Mouse (Mus musculus) small intestine, adult 2 months (tissue): ENCODE measurements around the gene Btn2a2. TPM values are rescaled to one million over a fixed set of nuclear protein-coding genes. Genes with fewer than 3 reads are reported as not detected.

ENCODE experiments used
- H3K27ac ChIP-seq: fragments of 200-500 bp; 2 replicates; pipeline ENCODE4 v1.5.1; 2012; ENCODE audit warnings: low read depth, low read length, control low read depth, inconsistent platforms; ENCODE audit not compliant: insufficient read depth
- H3K27me3 ChIP-seq: fragments of 200-500 bp; 2 replicates; pipeline ENCODE4 v1.6.1; 2012; ENCODE audit warnings: mild to moderate bottlenecking, moderate library complexity, low read length, inconsistent platforms; ENCODE audit not compliant: control insufficient read depth, insufficient read depth
- H3K36me3 ChIP-seq: fragments of 200-500 bp; 2 replicates; pipeline ENCODE4 v1.6.1; 2012; ENCODE audit warnings: mild to moderate bottlenecking, low read length, control low read depth, inconsistent platforms; ENCODE audit not compliant: control insufficient read depth, insufficient read depth
- H3K4me1 ChIP-seq: fragments of 200-500 bp; 2 replicates; pipeline ENCODE4 v1.6.1; 2012; ENCODE audit warnings: low read length, inconsistent platforms, mixed read lengths; ENCODE audit not compliant: control insufficient read depth, insufficient read depth, insufficient read length
- H3K4me3 ChIP-seq: fragments of 200-500 bp; 2 replicates; pipeline ENCODE4 v1.5.1; 2012; ENCODE audit warnings: low read depth, mild to moderate bottlenecking, control low read depth, inconsistent platforms, low read length, moderate library complexity
- CTCF ChIP-seq: fragments of 200-500 bp; IDR thresholded peaks from 2 replicates; pipeline ENCODE4 v1.5.1; 2012; ENCODE audit warnings: low read depth, mild to moderate bottlenecking, control low read depth, inconsistent platforms, low read length, moderate library complexity, mixed read lengths; ENCODE audit not compliant: insufficient replicate concordance, insufficient read length; ENCODE audit errors: extremely low read depth
- POLR2A ChIP-seq: fragments of 200-500 bp; IDR thresholded peaks from 2 replicates; pipeline ENCODE4 v1.6.1; 2012; ENCODE audit warnings: low read depth, mild to moderate bottlenecking, control low read depth, inconsistent platforms, low read length, moderate library complexity
- WGBS: fragments of 180-500 bp; shearing (Covaris S2); methylation state at CpG from one replicate; pipeline ENCODE4 v1.1.7; 2018; 5-methylcytosine and 5-hydroxymethylcytosine counted together
- polyA plus RNA-seq: library from polyadenylated mRNA; depleted of rRNA; stranded (reverse); fragments of >200 nt; gene quantifications from 2 replicates; pipeline ENCODE4 v1.2.3, GENCODE M21; 2012; rRNA removed

The Btn2a2 gene
- polyA plus RNA-seq, 1 experiment: not detected

DNA sequence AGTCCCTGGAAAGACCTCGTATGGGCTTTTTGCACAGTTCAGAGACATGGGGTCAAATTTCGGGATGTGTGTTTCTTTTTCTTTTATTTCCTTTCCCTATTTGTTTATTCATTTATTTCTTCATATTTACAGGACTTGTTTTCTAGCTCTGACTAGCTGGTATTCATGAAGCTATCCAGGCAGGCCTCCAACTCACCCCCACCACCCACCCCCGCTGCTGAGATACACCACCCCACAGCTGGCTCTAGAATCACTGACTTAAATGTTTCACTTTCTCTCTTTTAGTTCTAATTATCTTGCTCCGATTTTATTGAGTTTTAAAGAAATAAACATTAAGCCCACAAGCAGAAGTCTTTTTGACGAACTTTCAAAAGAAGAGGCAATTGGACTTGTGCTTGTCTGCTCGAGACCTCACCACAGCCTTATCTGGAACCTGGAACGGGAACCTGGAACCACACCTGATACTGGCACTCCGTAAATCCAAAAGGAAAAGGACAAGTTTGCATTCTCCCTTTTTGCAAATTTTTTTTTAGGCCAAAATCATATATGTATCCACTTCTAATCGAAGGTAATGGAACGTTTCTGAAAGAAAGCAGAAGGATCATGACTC, 58.8 kb downstream of the Btn2a2 start:
- Histone ChIP-seq H3K27ac (no peak overlapping the region; the same call in 1 of the 2 replicates), H3K4me3 (peak overlapping the region; percentile 24; the same call in 1 of the 2 replicates)

DNA sequence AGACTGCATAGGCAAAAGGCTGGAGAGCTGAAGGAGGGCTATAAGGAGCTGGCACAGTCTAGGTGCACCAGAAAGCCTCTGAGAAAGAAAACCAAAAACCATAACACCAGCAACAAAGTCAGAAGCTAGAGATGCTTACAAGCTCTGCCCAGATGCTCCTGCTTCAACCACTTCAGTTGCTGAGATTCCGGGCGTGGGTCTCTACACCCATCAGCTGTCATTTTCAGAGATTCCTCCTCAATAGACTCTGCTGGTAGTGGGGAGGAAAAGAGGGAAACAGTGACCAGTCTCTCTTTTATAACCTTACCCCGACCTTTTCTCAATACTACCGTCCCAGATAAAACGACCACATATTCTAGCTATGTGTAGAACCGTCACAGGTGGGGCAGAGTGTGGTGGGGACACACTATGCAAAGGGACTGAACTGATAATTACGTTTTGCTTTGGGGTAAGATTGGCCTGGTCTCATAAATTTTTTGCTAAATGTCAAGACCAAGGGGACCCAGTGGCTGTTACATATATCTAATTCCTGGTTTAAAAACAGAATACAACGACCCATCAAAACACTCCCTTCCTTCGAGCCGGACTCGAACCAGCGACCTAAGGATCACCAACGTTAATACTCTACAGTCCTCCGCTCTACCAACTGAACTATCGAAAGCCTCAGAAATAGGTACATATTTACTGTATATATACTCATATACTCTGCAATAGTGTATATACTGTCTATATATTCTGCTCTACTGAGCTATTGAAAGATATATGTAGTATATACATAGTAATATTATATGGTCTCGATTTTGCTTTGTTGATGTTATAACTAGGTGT, 60.3 kb downstream of the Btn2a2 start:
- 80% methylated on average over 16 of the region's 16 CpGs for WGBS
- no peak for TF ChIP-seq POLR2A
- no peak for TF ChIP-seq CTCF
- H3K4me3 ChIP-seq: no peak overlapping the region
- H3K27me3 ChIP-seq: no peaks in the 10 kb centered on the region
- H3K4me1 ChIP-seq: no peaks in the 10 kb centered on the region
- no peaks in the 10 kb centered on the region for H3K36me3 ChIP-seq
- H3K27ac ChIP-seq: no peak overlapping the region

More for the DNA sequence above, 58.8 kb downstream of the Btn2a2 start:
- no peak for TF ChIP-seq POLR2A
- no peak for TF ChIP-seq CTCF
- Histone ChIP-seq H3K36me3 (no peaks in the 10 kb centered on the region), H3K4me1 (no peaks in the 10 kb centered on the region), H3K27me3 (no peaks in the 10 kb centered on the region)
- WGBS: 25% methylated on average over 10 of the region's 10 CpGs

Other genes starting within 250 kb of the Btn2a2 start
- gene Vmn1r223, start 241.7 kb downstream of the Btn2a2 start, polyA plus RNA-seq: not detected in 2 replicates
- 0.15 and 0.20 TPM in 2 replicates for gene Zfp322a, start 119.6 kb downstream of the Btn2a2 start, polyA plus RNA-seq
- 0.95 and 1.2 TPM in 2 replicates for gene Abt1, start 65.0 kb downstream of the Btn2a2 start, polyA plus RNA-seq
- 0.05 TPM in 1 of 2 replicates, not detected in the other for gene Btn1a1, start 23.0 kb downstream of the Btn2a2 start, polyA plus RNA-seq
- gene Hist1h4h, start 42.2 kb upstream of the Btn2a2 start, polyA plus RNA-seq: 39.6 and 71.6 TPM in 2 replicates
- gene Hist1h2af, start 45.0 kb upstream of the Btn2a2 start, polyA plus RNA-seq: 631 and 1,420 TPM in 2 replicates
- gene Hist1h3g, start 46.6 kb upstream of the Btn2a2 start, polyA plus RNA-seq: 43.4 and 65.8 TPM in 2 replicates
- gene Hist1h2bh, start 54.5 kb upstream of the Btn2a2 start, polyA plus RNA-seq: 2.4 and 5.1 TPM in 2 replicates
- 9.6 and 13.1 TPM in 2 replicates for gene Hist1h3f, start 55.2 kb upstream of the Btn2a2 start, polyA plus RNA-seq
- 13.6 and 21.3 TPM in 2 replicates for gene Hist1h4f, start 62.8 kb upstream of the Btn2a2 start, polyA plus RNA-seq
- 0.27 and 0.29 TPM in 2 replicates for gene Hist1h1d, start 64.4 kb upstream of the Btn2a2 start, polyA plus RNA-seq
- 27.6 and 43.3 TPM in 2 replicates for gene Hist1h3e, start 73.5 kb upstream of the Btn2a2 start, polyA plus RNA-seq
- gene Hist1h2ae, start 82.4 kb upstream of the Btn2a2 start, polyA plus RNA-seq: 27.3 and 38.0 TPM in 2 replicates
- 32.8 and 51.3 TPM in 2 replicates for gene Hist1h2bg, start 82.5 kb upstream of the Btn2a2 start, polyA plus RNA-seq
- 9.0 and 24.6 TPM in 2 replicates for gene Hist1h2bf, start 85.3 kb upstream of the Btn2a2 start, polyA plus RNA-seq
- 21.3 and 30.3 TPM in 2 replicates for gene Hist1h2ad, start 85.5 kb upstream of the Btn2a2 start, polyA plus RNA-seq
- gene Hist1h3d, start 86.9 kb upstream of the Btn2a2 start, polyA plus RNA-seq: 11.5 and 24.2 TPM in 2 replicates
- 10.1 and 13.8 TPM in 2 replicates for gene Hist1h4d, start 92.7 kb upstream of the Btn2a2 start, polyA plus RNA-seq
- gene Hist1h2be, start 132.3 kb upstream of the Btn2a2 start, polyA plus RNA-seq: 1.5 and 1.8 TPM in 2 replicates
- 2.2 and 2.4 TPM in 2 replicates for gene Hist1h1e, start 133.7 kb upstream of the Btn2a2 start, polyA plus RNA-seq
- gene Hist1h2ac, start 195.1 kb upstream of the Btn2a2 start, polyA plus RNA-seq: 3.1 and 4.0 TPM in 2 replicates
- 210 and 772 TPM in 2 replicates for gene Hist1h2bc, start 195.3 kb upstream of the Btn2a2 start, polyA plus RNA-seq
- not detected in 2 replicates for gene Hist1h1t, start 207.0 kb upstream of the Btn2a2 start, polyA plus RNA-seq
- 13.7 and 17.8 TPM in 2 replicates for gene Hist1h4c, start 209.6 kb upstream of the Btn2a2 start, polyA plus RNA-seq
- gene Hfe, start 222.0 kb upstream of the Btn2a2 start, polyA plus RNA-seq: 3.5 and 7.7 TPM in 2 replicates
- 25.6 and 68.0 TPM in 2 replicates for gene Hist1h1c, start 250.0 kb upstream of the Btn2a2 start, polyA plus RNA-seq